Mouse (Mus musculus) brain, embryonic 14.5 days (tissue): ENCODE results near the gene Mrpl21. TPM values are rescaled to one million over a fixed set of nuclear protein-coding genes. Genes with fewer than 3 reads are reported as not detected.

Experiments
- DNase-seq: peaks from one replicate; pipeline ENCODE4 v3.0.0-alpha.2; 2011; ENCODE audit warnings: low read depth
- CTCF ChIP-seq: fragments of 200-500 bp; IDR thresholded peaks from 2 replicates; pipeline ENCODE4 v1.5.1; 2012; ENCODE audit warnings: inconsistent platforms, mild to moderate bottlenecking, moderate library complexity, borderline replicate concordance; ENCODE audit not compliant: insufficient read depth, insufficient read length; ENCODE audit errors: extremely low read depth
- POLR2A ChIP-seq: fragments of 200-500 bp; IDR thresholded peaks from 2 replicates; pipeline ENCODE4 v1.6.1; 2012; ENCODE audit warnings: mild to moderate bottlenecking, inconsistent platforms, borderline replicate concordance; ENCODE audit not compliant: poor library complexity, insufficient read depth, insufficient read length, severe bottlenecking; ENCODE audit errors: extremely low read depth
- polyA plus RNA-seq: library from polyadenylated mRNA; depleted of rRNA; stranded (reverse); fragments of >200 nt; gene quantifications from 2 replicates; pipeline ENCODE4 v1.2.3, GENCODE M21; 2012

Gene Mrpl21
- polyA plus RNA-seq, 1 experiment = 56.2 TPM

DNA sequence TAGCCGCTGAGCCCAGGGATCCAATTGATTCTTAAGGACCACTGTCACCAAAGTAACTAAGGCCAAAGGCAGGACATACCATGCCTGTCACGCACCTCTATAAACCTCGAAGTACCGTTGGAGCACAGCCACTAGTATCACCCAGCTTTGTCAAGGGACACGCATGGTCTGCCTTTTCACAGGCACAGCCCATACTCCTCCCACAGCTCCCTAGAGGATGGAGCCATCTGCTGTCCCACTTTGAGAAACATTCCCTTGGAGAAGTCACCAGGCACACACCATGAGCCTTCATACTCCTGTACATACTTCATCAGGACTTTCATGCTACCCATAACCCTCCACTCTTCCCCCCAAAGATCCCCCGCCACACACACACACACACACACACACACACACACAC is 12.9 kb upstream of the Mrpl21 start:
- DNase-seq = no peak
- no peak for TF ChIP-seq CTCF

DNA sequence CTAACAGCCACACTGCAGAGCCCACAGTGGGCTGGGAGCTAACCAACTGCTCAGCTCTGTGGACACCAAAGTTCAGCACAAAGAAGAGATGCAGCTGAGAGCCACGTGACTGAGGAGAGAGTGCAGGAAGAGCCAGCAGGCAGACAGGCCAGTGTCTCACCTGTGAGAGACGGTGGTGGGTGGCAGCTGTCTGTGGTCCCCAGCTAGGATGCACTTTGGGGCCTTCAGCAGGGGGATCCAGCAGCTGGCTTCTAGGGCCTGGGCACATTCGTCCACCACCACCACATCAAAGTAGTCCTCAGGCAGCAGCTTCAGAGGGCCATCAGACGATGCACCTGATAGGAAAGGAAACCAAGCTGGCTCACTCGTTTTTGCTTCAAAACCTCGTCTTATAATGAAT is 11.3 kb upstream of the Mrpl21 start:
- DNase-seq = no peak
- TF ChIP-seq CTCF = no peak
- no peak for TF ChIP-seq POLR2A

DNA sequence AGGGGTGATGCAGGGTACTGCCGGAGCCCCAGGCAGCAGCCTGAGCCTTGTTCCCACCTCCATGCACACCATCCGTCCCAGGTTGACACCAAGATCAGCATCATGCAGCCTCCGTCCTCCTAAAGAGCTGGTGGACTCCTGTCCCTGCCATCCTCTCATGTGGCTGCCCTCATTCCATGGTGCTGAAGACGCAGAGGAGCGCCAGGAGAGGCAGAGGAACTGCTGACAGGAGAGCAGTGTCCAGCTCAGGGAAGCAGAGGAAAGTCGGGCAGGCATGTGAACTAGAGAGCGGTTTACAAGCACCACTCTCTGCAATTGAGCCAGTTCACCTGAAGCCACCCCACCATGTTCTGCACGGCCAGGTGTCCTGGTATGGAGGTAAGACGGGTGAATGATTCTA is 9.4 kb upstream of the Mrpl21 start:
- no peak for DNase-seq
- no peak for TF ChIP-seq POLR2A

DNA sequence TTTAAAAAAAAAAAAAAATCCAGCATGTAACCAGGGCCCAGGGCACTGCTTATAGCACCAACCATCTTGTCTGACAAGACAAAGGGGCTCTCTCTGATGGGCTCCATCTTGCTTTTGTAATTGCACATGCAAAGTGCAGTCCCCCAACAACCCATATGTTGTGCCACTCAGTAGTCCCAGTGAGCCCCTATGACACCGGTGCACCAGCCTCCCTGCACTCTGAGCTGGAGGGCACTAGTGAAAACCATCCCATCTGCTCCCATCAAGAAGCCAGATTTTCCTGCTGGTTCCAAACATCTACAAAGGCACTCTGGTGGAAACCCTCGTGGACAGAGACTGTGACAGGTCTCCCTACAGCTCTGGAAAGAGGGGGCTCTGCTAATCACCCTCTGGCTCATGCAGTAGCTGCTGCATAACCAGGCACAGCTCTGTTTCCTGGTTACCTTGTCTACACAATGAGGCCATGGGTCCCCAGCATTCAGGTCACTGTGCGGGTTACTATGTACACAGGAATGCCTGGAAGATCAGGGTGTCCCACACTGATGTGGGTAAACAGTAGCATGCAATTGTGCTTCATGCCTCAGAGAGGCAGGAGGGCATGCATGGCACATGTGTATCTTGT is 6.8 kb upstream of the Mrpl21 start:
- TF ChIP-seq POLR2A = no peak
- no peak for DNase-seq

DNA sequence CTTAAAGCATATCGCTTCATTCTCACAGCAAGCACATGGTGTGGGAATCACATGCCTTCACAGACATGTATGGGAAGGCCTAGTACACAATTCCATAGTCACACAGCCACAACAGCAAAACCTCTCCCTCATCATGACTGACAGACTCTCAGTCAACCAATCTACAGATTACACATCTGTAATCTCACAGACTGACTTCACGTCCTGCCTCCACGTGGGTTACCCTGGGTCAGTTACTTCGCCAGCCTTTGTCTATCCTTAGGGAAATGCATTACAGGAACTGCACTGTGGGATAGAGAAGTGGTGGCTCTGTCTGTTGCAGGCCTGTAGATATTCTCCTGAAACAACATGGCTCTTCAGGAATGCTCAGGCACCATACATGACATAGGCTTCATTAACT is 815 bp upstream of the Mrpl21 start:
- DNase-seq = no peak
- TF ChIP-seq CTCF = no peak
- TF ChIP-seq POLR2A = no peak

DNA sequence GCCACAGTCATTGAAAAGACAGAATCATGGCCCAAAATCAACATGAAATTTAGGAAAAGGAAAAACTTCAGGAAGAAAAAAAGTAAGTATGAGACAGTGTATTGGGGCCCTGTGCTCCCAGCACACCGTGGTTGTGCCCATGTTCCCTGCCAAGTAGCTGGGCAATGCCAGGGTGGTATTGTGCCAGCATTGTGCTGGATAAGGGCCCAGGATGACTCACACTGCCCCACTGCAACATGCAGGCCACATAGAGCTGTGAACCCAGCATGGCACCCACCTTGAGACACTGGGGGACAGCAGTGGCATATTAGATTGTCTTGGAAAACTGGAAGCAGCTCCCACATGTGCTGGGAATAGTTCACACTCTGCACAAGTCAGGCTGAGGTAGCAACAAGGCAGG is 6.3 kb downstream of the Mrpl21 start:
- no peak for TF ChIP-seq POLR2A
- no peak for TF ChIP-seq CTCF
- no peak for DNase-seq

DNA sequence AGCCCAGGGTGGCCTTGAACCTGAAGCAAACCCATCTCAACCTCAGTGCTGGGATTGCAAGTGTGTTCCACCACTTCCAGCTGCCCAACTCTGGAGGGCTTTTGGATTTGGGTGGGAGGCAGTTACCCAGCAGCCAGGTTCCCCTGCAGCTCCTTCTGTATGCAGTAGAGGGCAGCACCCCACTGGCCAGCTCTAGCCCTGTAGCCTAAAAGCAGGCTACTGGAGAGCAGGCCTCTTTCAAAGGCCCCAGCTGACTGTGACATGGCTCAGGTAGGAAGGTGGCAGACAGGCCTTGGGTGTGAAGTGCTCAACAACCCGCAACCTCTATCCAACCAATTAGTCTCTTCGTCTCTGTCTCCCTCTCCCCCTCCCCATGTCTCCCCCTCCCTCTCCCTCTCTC is 9.3 kb downstream of the Mrpl21 start:
- DNase-seq = peak; percentile 65
- TF ChIP-seq POLR2A (no peak), CTCF (peak; percentile 86)

DNA sequence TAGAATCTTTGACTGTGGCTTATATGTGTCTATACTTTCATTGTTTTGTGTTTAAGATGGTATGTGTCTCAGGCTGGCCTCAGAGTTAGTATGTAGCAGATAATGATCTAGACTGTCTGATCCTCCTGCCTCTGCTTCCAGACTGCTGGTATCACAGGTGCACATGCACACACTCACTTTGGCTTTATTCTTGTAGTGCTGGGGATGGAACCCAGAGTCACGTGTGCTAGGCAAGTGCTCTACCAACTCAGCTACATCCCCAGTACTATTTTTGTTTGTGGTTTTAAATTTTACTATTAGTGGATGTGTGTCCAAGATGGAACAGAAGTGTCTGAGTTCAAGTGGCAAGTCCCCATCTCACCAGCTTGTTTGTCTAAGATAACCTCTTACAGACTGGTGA is 10.3 kb downstream of the Mrpl21 start:
- TF ChIP-seq POLR2A (no peak), CTCF (no peak)
- no peak for DNase-seq

DNA sequence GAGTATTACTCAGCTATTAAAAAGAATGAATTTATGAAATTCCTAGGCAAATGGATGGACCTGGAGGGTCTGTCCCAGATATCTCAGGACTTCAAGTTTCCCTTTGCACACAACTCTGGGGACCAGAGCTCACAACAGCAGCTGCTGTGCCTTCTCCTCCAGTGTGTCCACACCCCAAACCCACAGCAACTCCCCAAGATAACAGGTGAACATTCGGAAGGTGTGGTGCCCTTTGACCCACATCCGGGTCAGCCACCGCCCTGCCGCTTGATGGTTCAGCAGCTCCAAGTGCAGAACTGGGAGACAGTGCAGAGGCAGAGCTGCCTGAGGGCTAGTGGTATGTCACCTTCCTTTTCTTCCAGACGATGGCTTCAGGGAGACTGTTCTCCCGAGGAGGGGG is 12.5 kb downstream of the Mrpl21 start:
- no peak for DNase-seq
- TF ChIP-seq POLR2A (no peak), CTCF (no peak)

DNA sequence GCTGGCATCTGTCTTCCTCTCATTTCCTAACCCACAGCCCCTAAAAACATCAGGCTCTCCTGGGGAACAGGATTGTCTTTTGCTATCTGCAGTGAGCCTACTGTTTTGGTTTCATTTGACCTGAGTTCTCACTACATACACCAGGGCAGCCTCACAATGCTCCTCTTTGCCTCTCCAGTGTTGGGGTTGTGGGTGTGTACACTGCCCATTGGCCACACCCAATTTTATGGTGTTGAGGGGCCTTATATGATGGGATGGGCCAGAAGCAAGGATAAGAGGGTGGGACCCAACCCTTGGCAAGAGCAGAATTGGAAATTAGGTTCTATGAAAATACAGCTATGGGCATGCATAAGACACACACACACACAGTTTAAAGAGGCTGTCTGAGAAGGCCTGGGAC is 14.3 kb downstream of the Mrpl21 start:
- TF ChIP-seq CTCF (no peak), POLR2A (no peak)
- DNase-seq = no peak

DNA sequence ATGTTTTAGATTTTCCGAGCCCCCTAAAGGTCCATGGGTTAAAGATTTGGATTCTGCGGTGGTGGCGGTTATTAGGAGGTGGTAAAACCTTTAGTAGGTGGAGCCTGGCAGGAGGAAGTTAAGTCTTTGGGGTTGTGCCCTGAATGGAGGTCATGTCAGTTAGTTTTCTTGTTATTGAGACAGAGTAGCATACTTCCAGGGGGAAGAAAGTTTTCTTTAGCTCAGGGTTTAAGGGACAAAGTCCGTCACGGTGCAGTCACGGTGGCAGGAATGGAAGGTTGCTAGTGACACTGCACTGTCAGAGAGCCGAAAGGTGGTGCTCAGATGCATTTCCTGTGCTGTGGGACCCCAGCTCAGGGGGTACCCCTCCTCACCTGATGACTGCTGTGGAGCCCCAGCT is 15.1 kb downstream of the Mrpl21 start:
- no peak for DNase-seq

DNA sequence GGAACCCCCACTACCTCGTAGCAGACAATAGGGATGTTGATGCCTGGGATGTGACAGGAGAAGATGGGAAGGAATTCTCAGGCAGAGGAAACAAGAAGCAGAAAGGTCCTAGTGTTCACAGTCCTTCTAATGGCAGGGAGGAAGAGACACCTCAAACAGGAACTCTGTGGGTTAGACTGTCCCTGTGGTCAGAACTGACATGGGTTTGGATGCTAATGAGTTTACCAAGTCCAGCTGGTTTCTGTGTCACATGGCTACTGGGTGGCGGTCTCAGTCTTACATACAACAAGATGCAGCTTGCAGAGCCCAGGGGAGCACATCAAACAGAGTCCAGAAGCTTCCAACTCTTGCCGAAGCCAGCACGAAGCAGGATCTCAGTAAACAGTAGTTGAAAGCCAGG is 21.3 kb downstream of the Mrpl21 start:
- no peak for DNase-seq
- no peak for TF ChIP-seq CTCF
- no peak for TF ChIP-seq POLR2A

More for the DNA sequence above, 15.1 kb downstream of the Mrpl21 start:
- TF ChIP-seq POLR2A = no peak
- no peak for TF ChIP-seq CTCF

DNA sequence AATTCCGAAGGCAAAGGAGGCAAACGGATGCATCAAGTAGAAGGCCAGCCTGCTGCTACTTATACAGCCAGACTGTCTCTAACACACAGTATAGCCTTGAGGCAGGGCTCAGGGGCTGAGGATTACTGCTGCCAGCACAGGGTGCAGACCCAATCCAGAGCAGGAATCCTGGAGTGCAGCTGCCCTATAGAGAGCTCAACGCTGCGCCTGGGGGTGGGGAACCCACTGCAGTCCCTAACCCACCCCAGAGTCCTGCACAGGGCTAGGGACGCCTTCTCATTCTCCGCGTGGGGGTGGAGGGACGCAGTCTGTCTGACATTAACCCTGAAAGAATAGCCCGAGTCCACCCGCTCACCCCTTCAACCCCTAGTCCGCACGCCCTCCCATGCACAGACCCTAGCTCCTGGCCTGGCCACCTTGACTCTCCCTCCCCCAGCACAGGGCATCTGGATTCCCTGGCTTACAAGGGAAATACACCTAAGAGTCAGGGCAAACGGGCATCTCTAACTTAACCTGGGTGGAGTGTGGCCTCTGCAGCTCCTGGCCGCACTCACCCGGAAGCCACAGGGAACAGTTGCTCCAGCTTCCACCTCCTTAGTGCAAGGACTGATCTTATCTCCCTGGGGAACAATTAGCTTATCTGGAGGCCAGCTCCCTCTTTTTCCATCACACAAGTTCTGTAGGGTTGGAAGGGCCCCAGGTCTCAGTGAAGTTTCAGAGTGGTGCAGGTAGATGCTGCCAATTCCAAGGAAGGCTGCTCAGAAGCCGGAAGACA is 24.7 kb downstream of the Mrpl21 start:
- DNase-seq = no peak

More for the DNA sequence above, 24.7 kb downstream of the Mrpl21 start:
- no peak for TF ChIP-seq POLR2A
- TF ChIP-seq CTCF = no peak
